Mouse (Mus musculus): ENCODE data around the gene Hoxa9. TPM values are rescaled to one million over a fixed set of nuclear protein-coding genes. Genes with fewer than 3 reads are reported as not detected.

Gene Hoxa9
- polyA plus RNA-seq, 1 experiment: 0.10 TPM

DNA sequence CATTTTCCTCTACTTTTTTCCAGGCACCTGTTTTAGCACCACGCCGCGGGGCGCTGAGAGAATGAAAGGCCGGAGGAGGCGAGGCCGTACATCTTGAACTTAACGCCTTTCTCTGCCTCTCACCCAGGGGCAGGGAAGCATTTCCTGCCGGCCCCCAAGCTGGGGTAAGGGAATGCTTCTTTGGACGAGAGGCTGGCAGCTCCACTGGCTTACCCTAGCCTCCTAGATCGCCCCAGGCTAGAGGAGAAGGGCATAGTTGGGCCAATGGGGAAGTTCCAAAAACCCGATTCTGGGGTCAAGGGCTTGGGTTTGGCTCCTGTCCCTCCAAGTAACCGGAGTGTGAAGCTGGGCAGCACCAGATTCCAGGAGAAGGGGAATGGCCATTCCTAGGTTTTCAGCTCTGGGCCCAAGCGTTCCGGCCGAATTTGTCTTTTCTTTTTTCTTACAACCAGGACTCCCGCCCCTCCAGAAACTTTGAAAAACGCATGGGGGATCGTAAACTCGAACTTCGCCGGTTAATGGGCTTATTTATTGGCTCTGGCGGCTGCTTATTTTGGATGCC lies 2.2 kb upstream of the Hoxa9 start:
- DNase-seq (ENCODE audit: low read depth, low spot score): no peak
- 5% methylated on average over 23 of the region's 23 CpGs for WGBS

GRCm38 (mm10) chr6:52232568-52232965 lies 1.7 kb upstream of the Hoxa9 start:
- under 1% methylated on average over 18 of the region's 18 CpGs for WGBS
- no peak for DNase-seq (ENCODE audit: low read depth, low spot score)

GRCm38 (mm10) chr6:52231885-52232567 lies 1.1 kb upstream of the Hoxa9 start:
- 4% methylated on average over 18 of the region's 18 CpGs for WGBS
- DNase-seq (ENCODE audit: low read depth, low spot score): no peak

DNA sequence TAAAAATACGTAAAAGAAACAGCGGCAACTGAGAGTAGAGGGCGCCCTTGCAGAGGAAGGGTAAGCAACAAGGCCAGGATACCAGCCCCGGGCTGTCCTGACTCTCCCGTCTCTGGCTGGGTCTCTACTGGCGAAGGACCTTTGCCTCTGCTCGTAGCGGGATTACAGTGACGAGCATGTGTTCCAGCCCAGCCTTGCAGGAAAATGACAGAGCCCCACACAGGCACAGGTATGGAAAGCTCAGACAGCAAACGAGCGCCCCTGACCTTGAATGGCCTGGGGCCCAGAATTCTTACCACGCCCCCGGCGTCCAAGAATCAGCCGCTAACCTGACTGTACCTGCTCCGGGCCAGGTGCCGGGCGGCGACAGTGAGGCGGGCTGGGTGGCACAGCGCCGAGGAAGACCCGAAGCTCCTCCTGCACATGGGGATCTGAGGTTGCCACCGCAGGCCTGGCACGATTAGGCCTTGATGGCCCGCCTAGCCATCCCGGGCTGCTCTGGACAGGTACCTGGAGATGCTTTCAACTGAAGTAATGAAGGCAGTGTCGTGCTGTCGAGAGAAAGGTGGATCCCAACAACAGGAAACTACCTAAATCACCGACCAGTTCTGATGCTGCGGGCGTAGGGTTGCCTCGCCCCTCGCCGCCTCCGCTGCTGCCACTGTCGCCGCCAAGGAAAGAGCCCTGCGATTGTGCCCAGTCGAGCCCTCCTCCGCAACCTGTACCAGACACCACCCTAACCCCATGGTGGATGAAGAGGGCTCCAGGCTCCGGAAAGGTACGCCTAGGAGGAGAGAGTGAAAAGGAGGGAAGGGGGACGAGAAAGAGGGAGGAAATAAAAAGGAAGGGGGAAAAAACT lies 1.1 kb downstream of the Hoxa9 start:
- 4% methylated on average over 44 of the region's 44 CpGs for WGBS
- no peak for DNase-seq (ENCODE audit: low read depth, low spot score)

GRCm38 (mm10) chr6:52228475-52229465 lies 2.1 kb downstream of the Hoxa9 start:
- 2% methylated on average over 38 of the region's 38 CpGs for WGBS
- DNase-seq (ENCODE audit: low read depth, low spot score): no peak

DNA sequence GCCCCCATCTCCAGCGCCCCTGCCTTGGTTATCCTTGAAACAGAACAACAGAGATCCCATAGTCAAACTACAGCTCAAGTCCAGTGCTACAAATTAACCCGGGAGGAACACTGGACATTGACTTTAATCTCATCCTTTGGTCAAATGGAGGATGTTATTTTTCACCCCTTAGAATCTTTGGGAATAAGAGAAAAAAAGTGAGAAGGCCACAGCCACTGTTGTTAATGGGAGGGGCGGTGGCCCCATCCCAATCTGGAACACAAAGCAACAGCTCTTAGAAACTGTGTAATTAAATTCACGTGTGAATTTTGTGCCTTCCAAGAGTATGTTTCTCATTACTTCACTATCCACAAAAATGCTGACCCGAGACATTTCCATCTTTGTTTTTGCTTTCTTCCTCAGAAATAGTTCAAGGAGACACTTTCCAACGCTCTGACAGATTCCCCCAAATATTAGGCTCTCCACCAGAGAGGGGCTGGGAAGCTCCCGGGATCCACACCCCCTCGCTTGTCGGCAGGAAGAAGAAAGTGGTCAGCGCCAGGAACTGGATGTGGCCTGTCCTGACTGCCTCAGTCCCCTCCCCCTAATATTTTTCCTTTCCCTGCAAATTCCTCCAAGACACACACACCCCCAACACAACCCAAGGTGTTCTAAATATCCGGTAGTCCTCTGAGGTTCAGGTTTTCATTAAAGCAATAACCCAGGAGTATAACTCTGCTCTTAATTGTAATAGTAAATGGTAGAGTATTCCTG lies 3.2 kb downstream of the Hoxa9 start:
- no peak for DNase-seq (ENCODE audit: low read depth, low spot score)
- WGBS: 14% methylated on average over 11 of the region's 11 CpGs

DNA sequence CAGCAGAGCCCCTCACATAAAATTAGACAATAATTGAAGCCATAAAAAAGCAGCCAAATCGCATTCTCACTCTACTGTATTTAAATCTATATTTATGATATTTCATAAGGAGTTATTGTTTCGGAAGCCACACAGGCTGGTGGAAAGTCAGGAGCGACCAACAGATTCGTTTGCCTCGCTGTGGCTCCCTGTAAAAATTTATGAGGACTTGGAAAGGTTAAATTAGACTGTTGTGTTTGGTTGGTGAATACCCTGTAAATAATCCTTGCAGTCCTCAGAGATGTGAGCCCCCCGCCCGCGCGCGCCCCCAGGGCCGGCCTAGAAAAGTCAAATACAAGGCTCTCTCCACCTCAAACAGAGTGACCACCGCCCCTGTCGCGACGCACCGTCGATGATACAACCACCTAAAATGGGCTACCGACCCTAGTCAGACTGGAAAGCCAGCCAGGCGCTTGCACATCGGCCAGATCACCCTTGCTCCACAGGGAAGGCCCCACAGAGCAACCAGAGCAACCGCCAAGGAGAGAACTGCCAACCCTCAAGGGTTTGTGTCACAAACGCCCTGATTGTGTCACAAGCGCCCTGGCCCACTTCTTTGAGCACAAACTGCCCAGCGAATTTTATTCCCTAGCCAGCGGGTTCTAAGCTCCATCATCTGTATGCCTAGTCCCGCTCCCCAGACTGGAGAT lies 4.2 kb downstream of the Hoxa9 start:
- WGBS: 7% methylated on average over 26 of the region's 26 CpGs
- no peak for DNase-seq (ENCODE audit: low read depth, low spot score)

DNA sequence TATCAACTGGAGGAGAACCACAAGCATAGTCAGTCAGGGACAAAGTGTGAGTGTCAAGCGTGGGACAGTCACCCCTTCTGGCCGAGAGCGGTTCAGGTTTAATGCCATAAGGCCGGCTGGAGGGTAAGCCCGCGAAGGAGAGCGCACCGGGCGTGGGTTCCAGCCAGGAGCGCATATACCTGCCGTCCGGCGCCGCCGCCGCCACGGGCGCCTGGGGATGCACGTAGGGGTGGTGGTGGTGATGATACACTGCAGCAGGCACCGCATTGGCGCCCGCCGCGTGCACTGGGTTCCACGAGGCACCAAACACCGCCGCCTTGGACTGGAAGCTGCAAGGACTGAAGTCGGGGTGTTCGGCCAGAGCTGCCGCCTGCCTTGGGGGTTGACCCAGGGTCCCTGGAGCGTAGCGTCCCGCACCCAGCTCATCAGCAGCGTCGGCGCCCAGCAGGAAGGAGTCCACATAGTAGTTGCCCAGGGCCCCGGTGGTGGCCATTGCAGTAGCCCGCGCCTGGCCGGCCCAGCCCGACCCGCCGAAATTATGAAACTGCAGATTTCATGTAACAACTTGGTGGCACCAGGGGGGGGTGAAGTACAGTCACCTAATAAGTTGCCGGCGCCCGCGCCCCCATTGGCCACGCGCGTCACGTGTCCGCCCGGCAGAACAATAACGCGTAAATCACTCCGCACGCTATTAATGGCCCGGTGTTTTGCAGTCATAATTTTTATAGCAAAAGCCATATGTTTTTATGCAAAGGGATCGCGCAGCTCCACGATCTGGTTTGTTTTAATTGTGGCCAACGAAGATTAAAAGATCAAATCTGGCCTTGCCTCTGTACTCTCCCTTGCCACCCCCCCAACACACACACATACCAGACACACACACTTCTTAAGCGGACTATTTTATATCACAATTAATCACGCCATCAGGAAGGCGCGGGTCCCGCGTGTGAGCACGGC lies 5.0 kb downstream of the Hoxa9 start:
- 2% methylated on average over 69 of the region's 69 CpGs for WGBS
- no peak for DNase-seq (ENCODE audit: low read depth, low spot score)

DNA sequence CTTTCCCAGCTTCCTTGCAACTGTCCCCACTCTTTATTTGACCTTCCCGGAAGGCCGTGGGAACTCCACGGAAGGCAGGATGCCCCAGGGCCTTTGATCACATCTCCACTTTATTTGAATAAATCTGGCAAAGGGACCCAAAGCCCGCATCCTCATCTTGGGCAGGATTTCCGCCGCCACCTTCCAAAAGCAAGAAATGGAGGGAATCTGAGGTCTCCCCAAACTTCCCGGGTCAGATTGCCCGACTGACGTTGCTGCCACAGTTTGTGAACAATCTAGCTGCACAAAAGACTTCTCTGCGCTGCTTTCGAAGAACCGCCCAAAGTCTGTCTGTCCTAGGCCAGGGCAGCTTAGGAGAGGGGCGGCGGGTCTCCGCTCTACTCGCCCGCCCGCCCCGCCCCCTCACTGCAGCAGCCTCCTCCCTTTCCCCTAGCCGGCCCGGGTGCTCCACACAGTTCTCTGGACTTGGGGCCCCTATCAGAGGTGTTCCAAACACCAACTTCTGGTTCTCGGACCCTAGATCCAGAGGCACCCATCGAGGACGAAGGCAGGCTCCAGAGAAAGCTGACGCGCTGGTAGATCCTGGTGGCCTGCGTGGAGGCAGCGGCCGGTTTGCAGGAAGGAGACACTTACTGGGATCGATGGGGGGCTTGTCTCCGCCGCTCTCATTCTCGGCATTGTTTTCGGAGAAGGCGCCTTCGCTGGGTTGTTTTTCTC lies 5.8 kb downstream of the Hoxa9 start:
- DNase-seq (ENCODE audit: low read depth, low spot score): no peak
- WGBS: 7% methylated on average over 36 of the region's 36 CpGs

- 13% methylated on average over 24 of the region's 24 CpGs for WGBS
- DNase-seq (ENCODE audit: low read depth, low spot score): no peak
These were observed 6.7 kb downstream of the Hoxa9 start for GRCm38 (mm10) chr6:52223939-52224760.

GRCm38 (mm10) chr6:52222729-52223128 lies 8.2 kb downstream of the Hoxa9 start:
- 23% methylated on average over 13 of the region's 13 CpGs for WGBS

DNA sequence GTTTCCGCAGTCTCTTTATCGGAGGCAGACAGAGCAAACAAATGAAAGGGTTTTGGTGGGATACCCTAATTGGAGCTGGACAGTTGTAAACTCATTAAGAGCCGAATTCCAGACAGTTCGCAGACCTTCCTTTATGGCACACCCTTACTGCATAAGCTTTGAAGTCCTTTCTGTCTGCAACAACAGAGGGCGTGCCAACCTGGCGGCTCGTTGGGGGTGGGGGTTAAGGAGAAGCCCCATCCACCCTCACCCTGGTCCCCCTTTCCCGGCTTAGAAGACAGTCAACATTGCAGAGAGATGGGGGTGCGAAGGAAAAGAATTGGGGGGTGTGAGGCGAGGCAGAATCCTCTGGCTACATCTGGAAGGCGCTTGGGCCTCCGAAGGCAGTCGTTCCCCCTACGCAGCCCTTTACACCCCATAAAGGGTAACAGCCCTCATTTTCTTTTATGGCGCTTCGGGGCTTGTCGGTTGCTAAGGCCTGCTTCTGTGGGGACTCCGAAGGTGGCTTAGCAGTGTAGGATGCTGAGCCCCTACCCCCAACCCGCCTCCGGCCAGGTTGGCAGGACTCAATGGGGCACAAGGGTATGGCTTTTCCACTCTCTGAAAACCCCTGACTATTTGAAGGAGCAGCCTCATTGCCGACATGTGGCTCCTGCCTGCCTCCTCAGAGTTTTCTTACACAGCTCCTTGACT lies 8.8 kb downstream of the Hoxa9 start:
- 6% methylated on average over 21 of the region's 21 CpGs for WGBS
- DNase-seq (ENCODE audit: low read depth, low spot score): no peak

More at GRCm38 (mm10) chr6:52222729-52223128, 8.2 kb downstream of the Hoxa9 start:
- no peak for DNase-seq (ENCODE audit: low read depth, low spot score)

GRCm38 (mm10) chr6:52221337-52221992 lies 9.4 kb downstream of the Hoxa9 start, which contains the start of gene Hoxa7:
Hoxa7 (minus strand) TSS chr6:52221854.
- peak; percentile 86 for DNase-seq (ENCODE audit: low read depth, low spot score)
- 1% methylated on average over 46 of the region's 46 CpGs for WGBS

DNA sequence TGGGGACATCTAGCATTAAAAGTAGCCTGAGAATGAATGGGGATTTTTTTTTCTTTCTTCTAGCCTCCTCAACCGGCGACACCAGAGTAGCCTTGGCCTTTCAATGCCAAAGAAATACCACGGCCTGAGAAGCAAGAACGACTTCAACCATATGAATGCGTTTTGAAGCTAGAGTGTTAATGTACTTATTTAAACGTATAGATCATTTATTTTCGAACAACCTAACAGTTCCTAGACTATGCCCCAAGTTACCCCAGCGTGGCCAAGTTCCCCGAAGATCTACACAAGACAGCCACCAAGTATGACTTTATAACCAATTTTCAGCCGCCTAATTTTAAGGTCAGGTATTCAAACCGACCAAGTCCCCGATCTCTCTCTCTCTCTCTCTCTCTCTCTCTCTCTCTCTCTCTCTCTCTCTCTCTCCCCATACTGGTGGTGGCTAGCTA lies 10.0 kb downstream of the Hoxa9 start:
- no peak for DNase-seq (ENCODE audit: low read depth, low spot score)
- WGBS: 13% methylated on average over 12 of the region's 12 CpGs

Measured in large intestine, adult 2 months (tissue).